Mouse (Mus musculus) cortical plate, adult 2 months (tissue): ENCODE data around the gene Spata33. TPM values are rescaled to one million over a fixed set of nuclear protein-coding genes. Genes with fewer than 3 reads are reported as not detected.
"Not testable (repeated sequence)": the region's sequence is repeated elsewhere in the genome, so short reads cannot be mapped to it uniquely, and the experiment has no call there.

ENCODE experiments used
- H3K27ac ChIP-seq: fragments of 200-500 bp; 2 replicates; pipeline ENCODE4 v1.5.1; 2012; ENCODE audit warnings: low read length, control low read depth, inconsistent platforms; ENCODE audit not compliant: insufficient read depth
- H3K4me1 ChIP-seq: fragments of 200-500 bp; 2 replicates; pipeline ENCODE4 v1.6.1; 2011; ENCODE audit warnings: low read length; ENCODE audit not compliant: control insufficient read depth, insufficient read depth
- H3K4me3 ChIP-seq: fragments of 200-500 bp; 2 replicates; pipeline ENCODE4 v1.5.1; 2011; ENCODE audit warnings: mild to moderate bottlenecking, low read length, control low read depth; ENCODE audit not compliant: insufficient read depth
- CTCF ChIP-seq: fragments of 200-500 bp; IDR thresholded peaks from 2 replicates; pipeline ENCODE4 v1.5.1; 2011; ENCODE audit warnings: mild to moderate bottlenecking, control low read depth, low read length; ENCODE audit not compliant: insufficient read depth; ENCODE audit errors: extremely low read depth
- POLR2A ChIP-seq: fragments of 200-500 bp; IDR thresholded peaks from 2 replicates; pipeline ENCODE4 v1.6.1; 2011; ENCODE audit warnings: mild to moderate bottlenecking, low read length, control low read depth; ENCODE audit not compliant: insufficient read depth; ENCODE audit errors: extremely low read depth
- polyA plus RNA-seq: library from polyadenylated mRNA; depleted of rRNA; stranded (reverse); fragments of >200 nt; gene quantifications from 2 replicates; pipeline ENCODE4 v1.2.3, GENCODE M21; 2012

The Spata33 gene
- polyA plus RNA-seq, 1 experiment = 8.4 TPM

DNA sequence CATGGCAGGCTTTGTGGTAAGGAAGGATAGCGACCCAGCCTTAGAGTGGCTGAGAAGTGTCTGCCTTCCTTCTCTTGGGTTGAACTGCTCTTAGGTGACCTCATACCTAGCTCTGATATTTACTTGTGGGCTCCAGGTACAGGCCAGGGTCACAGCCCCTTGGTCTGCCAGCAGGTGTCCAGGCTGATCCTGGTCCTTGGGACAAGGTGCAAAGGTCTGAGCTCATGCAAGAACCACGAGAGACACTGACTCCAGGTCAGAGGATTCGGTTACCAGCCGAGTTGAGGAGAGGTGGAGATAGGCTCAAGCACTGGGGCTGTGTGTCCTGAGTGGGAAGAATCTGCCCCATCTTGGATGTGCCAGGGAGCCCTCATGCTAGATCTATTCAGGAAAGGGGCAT is 31.8 kb downstream of the Spata33 start:
- Histone ChIP-seq H3K4me3 (no peak overlapping the region), H3K27ac (no peak overlapping the region), H3K4me1 (no peaks in the 10 kb centered on the region)
- TF ChIP-seq CTCF (no peak), POLR2A (no peak)

DNA sequence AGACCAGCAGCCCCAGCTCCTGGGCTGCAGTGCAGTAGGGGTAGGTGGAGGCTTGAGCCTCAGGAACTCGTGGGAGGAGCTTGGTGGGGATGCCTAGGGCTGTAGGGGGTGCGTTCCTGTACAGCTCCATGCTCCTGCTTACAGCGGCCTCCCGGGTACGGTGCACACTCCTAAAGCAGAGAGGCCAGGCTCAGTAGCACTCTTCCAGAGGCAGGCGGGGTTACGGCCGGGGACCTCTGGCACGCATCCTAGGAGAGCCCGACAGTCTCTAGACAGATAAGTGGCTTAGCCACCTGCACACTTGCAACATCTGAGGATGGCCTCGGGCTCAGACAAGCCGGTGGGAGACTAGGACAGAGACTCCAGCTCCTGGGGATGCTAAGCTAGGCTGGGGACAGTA is 32.9 kb downstream of the Spata33 start:
- H3K4me3 ChIP-seq = no peak overlapping the region
- H3K27ac ChIP-seq = no peak overlapping the region
- no peaks in the 10 kb centered on the region for H3K4me1 ChIP-seq
- no peak for TF ChIP-seq CTCF
- no peak for TF ChIP-seq POLR2A

DNA sequence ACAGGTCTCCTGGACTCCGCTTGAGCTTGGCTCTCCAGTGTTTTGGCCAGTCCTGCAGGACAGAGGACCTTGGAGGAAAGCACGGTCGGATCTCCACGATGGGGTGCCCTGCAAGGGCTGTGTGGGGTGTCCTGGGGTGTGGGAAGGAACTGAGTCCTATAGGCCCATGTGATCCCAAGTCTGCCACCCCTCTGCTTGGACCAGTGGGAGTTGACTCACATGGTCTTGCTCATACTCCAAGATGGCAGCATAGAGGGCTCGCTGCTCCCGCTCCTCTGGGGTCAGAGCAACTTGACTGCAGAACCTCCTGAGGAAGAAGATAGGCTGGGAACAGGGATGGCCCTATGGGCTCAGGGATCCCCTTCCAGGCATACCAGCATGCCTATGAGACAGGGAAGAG is 35.1 kb downstream of the Spata33 start:
- TF ChIP-seq CTCF = no peak
- no peak for TF ChIP-seq POLR2A
- peaks cover 2% of the 10 kb centered on the region; the same call in 1 of the 2 replicates for H3K4me1 ChIP-seq
- H3K4me3 ChIP-seq = no peak overlapping the region
- no peak overlapping the region for H3K27ac ChIP-seq

GRCm38 (mm10) chr8:123248596-123248995 is 36.0 kb downstream of the Spata33 start:
- no peak for TF ChIP-seq POLR2A
- TF ChIP-seq CTCF = no peak
- peaks cover 2% of the 10 kb centered on the region; the same call in 1 of the 2 replicates for H3K4me1 ChIP-seq

DNA sequence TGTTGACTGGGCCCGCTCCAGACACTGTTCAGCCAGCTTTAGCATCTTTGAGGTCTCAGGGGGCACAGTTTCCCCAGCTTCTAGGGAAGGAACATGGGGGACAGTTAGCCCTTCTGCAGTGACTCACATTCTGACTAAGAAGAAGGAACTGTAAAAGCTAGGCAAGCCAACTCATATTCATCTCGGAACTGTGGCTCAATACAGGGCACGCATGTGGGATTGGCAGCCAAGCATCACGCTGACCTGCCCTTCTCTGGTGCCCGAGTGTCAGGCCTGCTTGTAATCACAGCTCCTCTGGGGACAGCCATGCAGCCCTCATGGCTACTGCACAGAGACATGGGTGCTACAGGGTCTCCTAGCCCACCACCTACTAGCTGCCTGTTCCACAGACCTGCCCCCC is 38.3 kb downstream of the Spata33 start:
- no peak for TF ChIP-seq CTCF
- no peak for TF ChIP-seq POLR2A
- Histone ChIP-seq H3K4me1 (peaks cover 5% of the 10 kb centered on the region), H3K4me3 (no peak overlapping the region), H3K27ac (no peak overlapping the region)

More at GRCm38 (mm10) chr8:123248596-123248995, 36.0 kb downstream of the Spata33 start:
- H3K4me3 ChIP-seq = no peak overlapping the region
- H3K27ac ChIP-seq = no peak overlapping the region

- Histone ChIP-seq H3K4me1 (peaks cover 10% of the 10 kb centered on the region), H3K4me3 (peak overlapping the region; percentile 87; the same call in 1 of the 2 replicates), H3K27ac (no peak overlapping the region)
- TF ChIP-seq CTCF (no peak), POLR2A (no peak)
Measured at GRCm38 (mm10) chr8:123252925-123253324, 40.3 kb downstream of the Spata33 start.

DNA sequence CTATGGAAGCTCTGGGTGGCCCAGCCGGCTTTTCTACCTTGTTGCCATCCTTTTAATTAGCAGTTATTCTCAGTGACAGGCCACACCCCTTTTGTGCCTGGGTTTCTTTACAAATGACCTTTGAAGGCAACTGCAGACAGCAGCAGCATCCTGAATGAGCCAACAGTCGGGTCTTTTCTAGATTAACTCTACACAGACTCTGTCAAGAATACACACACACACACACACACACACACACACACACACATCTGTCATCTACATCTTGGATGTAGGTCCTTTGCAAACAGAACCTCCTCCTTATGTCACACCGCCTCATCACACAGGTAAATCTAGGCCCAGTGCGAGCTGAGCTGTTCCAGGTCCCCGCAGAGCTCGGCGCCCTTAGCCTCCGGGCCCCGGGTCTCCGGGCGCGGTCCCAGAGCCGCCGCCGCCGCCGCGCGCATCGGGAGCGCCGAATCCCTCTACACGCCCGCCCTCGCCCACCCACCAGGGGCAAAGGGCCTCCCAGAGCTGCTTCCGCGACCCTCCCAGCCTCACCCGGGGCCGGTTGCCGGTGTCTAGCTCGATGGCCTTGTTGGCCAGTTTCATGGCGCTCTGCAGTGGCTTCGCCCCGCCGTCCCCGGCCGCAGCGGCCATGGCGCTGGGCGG is 40.9 kb downstream of the Spata33 start:
- H3K27ac ChIP-seq = no peak overlapping the region
- H3K4me3 ChIP-seq = peak overlapping the region; percentile 87
- no peak for TF ChIP-seq CTCF
- TF ChIP-seq POLR2A = no peak; the same call in 1 of the 2 replicates
- peaks cover 10% of the 10 kb centered on the region for H3K4me1 ChIP-seq

DNA sequence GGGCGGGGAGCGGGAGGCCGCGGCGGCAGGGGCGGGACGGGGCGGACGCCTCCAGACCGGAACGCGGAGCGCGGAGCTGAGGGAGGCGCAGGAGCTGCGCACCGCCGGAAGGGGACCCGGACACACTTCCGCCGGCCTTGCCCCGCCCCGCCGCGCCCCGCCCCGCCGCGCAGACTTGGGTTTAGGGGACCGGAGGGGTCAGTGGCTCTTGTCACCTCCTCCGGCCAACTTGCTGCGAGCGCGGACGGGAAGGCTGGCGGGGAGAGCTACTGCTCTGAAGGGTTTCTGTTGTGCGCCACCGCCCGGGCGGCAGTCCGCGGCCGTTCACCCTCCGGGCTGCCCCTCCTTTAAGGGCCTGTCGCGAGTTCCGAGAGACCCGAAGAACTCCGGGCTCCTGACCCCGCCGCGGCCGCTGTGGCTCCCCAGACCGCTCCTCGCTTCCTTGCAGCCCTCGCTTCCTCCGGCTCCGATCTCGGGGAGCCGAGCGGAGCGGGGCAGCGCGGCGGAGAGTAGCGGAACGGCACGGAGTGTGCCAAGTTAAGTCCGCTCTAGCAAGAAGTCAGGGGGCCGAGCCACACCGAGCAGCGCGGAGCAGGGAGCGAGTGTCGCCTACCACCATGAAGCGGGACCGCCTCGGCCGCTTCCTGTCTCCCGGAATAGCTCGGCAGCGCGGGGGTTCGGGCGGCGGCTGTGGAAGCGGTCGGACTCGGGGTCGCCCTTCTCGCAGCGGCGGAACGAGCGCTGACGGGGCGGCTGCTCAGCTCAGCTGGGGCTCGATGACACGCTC is 41.7 kb downstream of the Spata33 start, which contains the start of the genes Zfp276 and Vps9d1:
Zfp276 (plus strand) TSS at position 97 of the 787 bp plus-strand sequence.
Vps9d1 (minus strand) TSS at position 250 of the 787 bp plus-strand sequence.
- Histone ChIP-seq H3K4me1 (peaks cover 10% of the 10 kb centered on the region), H3K27ac (peak within 1 kb of the TSS; percentile 86), H3K4me3 (peak within 1 kb of the TSS; percentile 87)
- TF ChIP-seq POLR2A = peak; percentile 19; the same call in 1 of the 2 replicates
- no peak for TF ChIP-seq CTCF

- no peak overlapping the region for H3K27ac ChIP-seq
- H3K4me3 ChIP-seq = peak overlapping the region; percentile 87
- peaks cover 10% of the 10 kb centered on the region for H3K4me1 ChIP-seq
- TF ChIP-seq CTCF (no peak), POLR2A (no peak)
Measured at GRCm38 (mm10) chr8:123255170-123255569, 42.5 kb downstream of the Spata33 start.

- Histone ChIP-seq H3K4me1 (peaks cover 8% of the 10 kb centered on the region), H3K27ac (peak overlapping the region; percentile 89)
- TF ChIP-seq CTCF = no peak
- no peak; the same call in 1 of the 2 replicates for TF ChIP-seq POLR2A
Measured at GRCm38 (mm10) chr8:123257114-123257513, 44.5 kb downstream of the Spata33 start.

GRCm38 (mm10) chr8:123257593-123257992 is 45.0 kb downstream of the Spata33 start:
- H3K27ac ChIP-seq = peak overlapping the region; percentile 69
- not testable (repeated sequence) for H3K4me1 ChIP-seq, H3K4me3 ChIP-seq

More at GRCm38 (mm10) chr8:123257114-123257513, 44.5 kb downstream of the Spata33 start:
- no peak overlapping the region for H3K4me3 ChIP-seq
